Mouse (Mus musculus): ENCODE measurements around the gene Bnc2. TPM values are rescaled to one million over a fixed set of nuclear protein-coding genes. Genes with fewer than 3 reads are reported as not detected.

Bnc2 gene
- polyA plus RNA-seq (2015; fragmentation: Nextera tagmentation; extraction: Ambion mirVana), result 17.1 and 22.9 TPM in 2 replicates

GRCm38 (mm10) chr4:84675171-84675973 lies at the start of gene Bnc2:
Bnc2 (minus strand) TSS chr4:84675275.
- Histone ChIP-seq H3K4me3 (peak within 1 kb of the TSS; percentile 69), H3K27ac (replicated peaks) (peak within 1 kb of the TSS; percentile 72), H3K9ac (peak within 1 kb of the TSS; percentile 74), H3K4me2 (peak within 1 kb of the TSS; percentile 98), H3K9me3 (no peaks in the 10 kb centered on the region), H3K4me1 (replicated peaks) (peaks cover 22% of the 10 kb centered on the region), H3K36me3 (no peaks in the 10 kb centered on the region), H3K27me3 (peaks cover 72% of the 10 kb centered on the region)
- WGBS, result under 1% methylated on average over 78 of the region's 80 CpGs
- ATAC-seq (ENCODE audit: low read depth), result peak; percentile 77

GRCm38 (mm10) chr4:84707961-84708360 lies 32.9 kb upstream of the Bnc2 start:
- no peak overlapping the region for H3K4me2 ChIP-seq
- H3K27me3 ChIP-seq, result no peaks in the 10 kb centered on the region
- no peaks in the 10 kb centered on the region for H3K9me3 ChIP-seq
- WGBS, result 85% methylated on average over 5 of the region's 5 CpGs
- H3K4me1 ChIP-seq (replicated peaks), result no peaks in the 10 kb centered on the region
- H3K27ac ChIP-seq (replicated peaks), result no peak overlapping the region
- H3K4me3 ChIP-seq, result no peak overlapping the region
- no peak overlapping the region for H3K9ac ChIP-seq
- no peaks in the 10 kb centered on the region for H3K36me3 ChIP-seq
- no peak for ATAC-seq (ENCODE audit: low read depth)

GRCm38 (mm10) chr4:84685521-84686366 lies 10.7 kb upstream of the Bnc2 start:
- Histone ChIP-seq H3K9me3 (no peaks in the 10 kb centered on the region), H3K36me3 (no peaks in the 10 kb centered on the region), H3K9ac (no peak overlapping the region), H3K4me2 (no peak overlapping the region), H3K27me3 (no peaks in the 10 kb centered on the region; the same call in 1 of the 2 replicates), H3K4me1 (replicated peaks) (no peaks in the 10 kb centered on the region), H3K27ac (replicated peaks) (no peak overlapping the region), H3K4me3 (no peak overlapping the region)
- ATAC-seq (ENCODE audit: low read depth), result no peak
- WGBS, result 58% methylated on average over 10 of the region's 10 CpGs

- H3K4me2 ChIP-seq, result no peak overlapping the region
- H3K27me3 ChIP-seq, result no peaks in the 10 kb centered on the region; the same call in 1 of the 2 replicates
- no peak overlapping the region for H3K27ac ChIP-seq (replicated peaks)
- 84% methylated on average over 4 of the region's 4 CpGs for WGBS
- no peaks in the 10 kb centered on the region for H3K36me3 ChIP-seq
- no peak overlapping the region for H3K9ac ChIP-seq
- no peaks in the 10 kb centered on the region for H3K9me3 ChIP-seq
- no peak for ATAC-seq (ENCODE audit: low read depth)
- H3K4me3 ChIP-seq, result no peak overlapping the region
- no peaks in the 10 kb centered on the region for H3K4me1 ChIP-seq (replicated peaks)
Observed at GRCm38 (mm10) chr4:84685009-84685408, 9.9 kb upstream of the Bnc2 start.

GRCm38 (mm10) chr4:84675974-84676315 lies 870 bp upstream of the Bnc2 start:
- Histone ChIP-seq H3K4me3 (peak overlapping the region; percentile 69), H3K9ac (peak overlapping the region; percentile 74), H3K4me1 (replicated peaks) (peaks cover 22% of the 10 kb centered on the region), H3K4me2 (peak overlapping the region; percentile 98), H3K27me3 (peaks cover 68% of the 10 kb centered on the region), H3K9me3 (no peaks in the 10 kb centered on the region), H3K27ac (replicated peaks) (peak overlapping the region; percentile 72; the same call in 1 of the 2 replicates), H3K36me3 (no peaks in the 10 kb centered on the region)
- 2% methylated on average over 19 of the region's 19 CpGs for WGBS
- ATAC-seq (ENCODE audit: low read depth), result no peak

- Histone ChIP-seq H3K27ac (replicated peaks) (peak overlapping the region; percentile 72), H3K4me2 (peak overlapping the region; percentile 98), H3K4me1 (replicated peaks) (peaks cover 26% of the 10 kb centered on the region), H3K9ac (peak overlapping the region; percentile 74), H3K27me3 (peaks cover 72% of the 10 kb centered on the region), H3K36me3 (no peaks in the 10 kb centered on the region), H3K9me3 (no peaks in the 10 kb centered on the region), H3K4me3 (peak overlapping the region; percentile 69)
- WGBS, result under 1% methylated on average over 96 of the region's 104 CpGs
- ATAC-seq (ENCODE audit: low read depth), result peak; percentile 85
Observed at GRCm38 (mm10) chr4:84674318-84675170, 531 bp downstream of the Bnc2 start.

- peak overlapping the region; percentile 74 for H3K9ac ChIP-seq
- no peak for ATAC-seq (ENCODE audit: low read depth)
- H3K9me3 ChIP-seq, result no peaks in the 10 kb centered on the region
- no peaks in the 10 kb centered on the region for H3K36me3 ChIP-seq
- peaks cover 75% of the 10 kb centered on the region for H3K27me3 ChIP-seq
- peak overlapping the region; percentile 98 for H3K4me2 ChIP-seq
- H3K27ac ChIP-seq (replicated peaks), result 0 out of 2 replicates have a peak overlapping the region, but pooled peaks have one; percentile 72
- 11% methylated on average over 10 of the region's 10 CpGs for WGBS
- peak overlapping the region; percentile 69 for H3K4me3 ChIP-seq
- H3K4me1 ChIP-seq (replicated peaks), result peaks cover 34% of the 10 kb centered on the region
Observed at GRCm38 (mm10) chr4:84673681-84674307, 1.3 kb downstream of the Bnc2 start.

- peak overlapping the region; percentile 69; the same call in 1 of the 2 replicates for H3K4me3 ChIP-seq
- H3K4me1 ChIP-seq (replicated peaks), result peaks cover 34% of the 10 kb centered on the region
- H3K36me3 ChIP-seq, result no peaks in the 10 kb centered on the region
- H3K27me3 ChIP-seq, result peaks cover 74% of the 10 kb centered on the region
- H3K27ac ChIP-seq (replicated peaks), result no peak overlapping the region
- H3K9me3 ChIP-seq, result no peaks in the 10 kb centered on the region
- 28% methylated on average over 14 of the region's 14 CpGs for WGBS
- H3K4me2 ChIP-seq, result peak overlapping the region; percentile 98
- no peak overlapping the region for H3K9ac ChIP-seq
- ATAC-seq (ENCODE audit: low read depth), result no peak
Observed at GRCm38 (mm10) chr4:84672181-84672791, 2.8 kb downstream of the Bnc2 start.

GRCm38 (mm10) chr4:84670996-84671395 lies 4.1 kb downstream of the Bnc2 start:
- no peak overlapping the region for H3K9ac ChIP-seq

GRCm38 (mm10) chr4:84669650-84670049 lies 5.4 kb downstream of the Bnc2 start:
- H3K4me1 ChIP-seq (replicated peaks), result peaks cover 22% of the 10 kb centered on the region
- 38% methylated on average over 5 of the region's 5 CpGs for WGBS
- H3K27me3 ChIP-seq, result peaks cover 55% of the 10 kb centered on the region
- no peak overlapping the region for H3K4me3 ChIP-seq
- ATAC-seq (ENCODE audit: low read depth), result no peak
- no peaks in the 10 kb centered on the region for H3K36me3 ChIP-seq
- H3K4me2 ChIP-seq, result no peak overlapping the region
- no peak overlapping the region for H3K9ac ChIP-seq
- H3K27ac ChIP-seq (replicated peaks), result no peak overlapping the region
- no peaks in the 10 kb centered on the region for H3K9me3 ChIP-seq

More at GRCm38 (mm10) chr4:84670996-84671395, 4.1 kb downstream of the Bnc2 start:
- Histone ChIP-seq H3K4me2 (no peak overlapping the region), H3K27ac (replicated peaks) (no peak overlapping the region), H3K9me3 (no peaks in the 10 kb centered on the region), H3K27me3 (peaks cover 66% of the 10 kb centered on the region), H3K36me3 (no peaks in the 10 kb centered on the region), H3K4me3 (no peak overlapping the region), H3K4me1 (replicated peaks) (peaks cover 31% of the 10 kb centered on the region)
- ATAC-seq (ENCODE audit: low read depth), result no peak
- 41% methylated on average over 1 of the region's 1 CpGs for WGBS
